Mouse (Mus musculus) limb, embryonic 14.5 days (tissue): ENCODE data around the gene Ptpn5. TPM values are rescaled to one million over a fixed set of nuclear protein-coding genes. Genes with fewer than 3 reads are reported as not detected.

Experiments
- ATAC-seq: fragments of 200-750 bp; cut with Nextera tagmentation; 2 replicates; pipeline ENCODE4 v1.8.0; 2017; ENCODE audit warnings: low read depth, moderate number of reproducible peaks, moderate TSS enrichment; ENCODE audit not compliant: low FRiP score
- DNase-seq: peaks from one replicate; pipeline ENCODE4 v3.0.0-alpha.2; 2015; ENCODE audit warnings: low spot score
- H3K27ac ChIP-seq: fragments of 300-500 bp; sonication (generic); replicated peaks from 2 replicates; pipeline ENCODE4 v1.5.1; 2014; ENCODE audit warnings: low read depth, mild to moderate bottlenecking, low read length, moderate library complexity, mixed read lengths
- H3K27me3 ChIP-seq: fragments of 300-500 bp; sonication (generic); 2 replicates; pipeline ENCODE4 v1.6.1; 2014; ENCODE audit warnings: low read length, mixed read lengths; ENCODE audit not compliant: control insufficient read depth, insufficient read depth
- H3K36me3 ChIP-seq: fragments of 300-500 bp; sonication (generic); 2 replicates; pipeline ENCODE4 v1.6.1; 2014; ENCODE audit warnings: mild to moderate bottlenecking, low read length, moderate library complexity, mixed read lengths; ENCODE audit not compliant: control insufficient read depth, insufficient read depth
- H3K4me1 ChIP-seq: fragments of 300-500 bp; sonication (generic); 2 replicates; pipeline ENCODE4 v1.6.1; 2014; ENCODE audit warnings: antibody characterized with exemption, low read length, mixed read lengths; ENCODE audit not compliant: control insufficient read depth, insufficient read depth
- H3K4me2 ChIP-seq: fragments of 300-500 bp; sonication (generic); replicated peaks from 2 replicates; pipeline ENCODE4 v1.6.1; 2014; ENCODE audit warnings: low read depth, mild to moderate bottlenecking, low read length, moderate library complexity; ENCODE audit not compliant: severe bottlenecking
- H3K4me3 ChIP-seq: fragments of 300-500 bp; sonication (generic); replicated peaks from 2 replicates; pipeline ENCODE4 v1.5.1; 2014; ENCODE audit warnings: low read length
- H3K9ac ChIP-seq: fragments of 300-500 bp; sonication (generic); 2 replicates; pipeline ENCODE4 v1.6.1; 2014; ENCODE audit warnings: mild to moderate bottlenecking, low read depth, low read length, moderate library complexity; ENCODE audit not compliant: severe bottlenecking
- H3K9me3 ChIP-seq: fragments of 300-500 bp; sonication (generic); 2 replicates; pipeline ENCODE4 v1.6.1; 2016; ENCODE audit warnings: low read length; ENCODE audit not compliant: control insufficient read depth
- POLR2A ChIP-seq: fragments of 200-500 bp; IDR thresholded peaks from 2 replicates; pipeline ENCODE4 v1.8.0; 2012; ENCODE audit warnings: inconsistent platforms, mild to moderate bottlenecking, moderate library complexity, borderline replicate concordance; ENCODE audit not compliant: insufficient read depth, insufficient read length; ENCODE audit errors: extremely low read depth
- WGBS: fragments of 180-500 bp; shearing (Covaris S2); extraction: QIAGEN DNeasy Blood & Tissue Kit; methylation state at CpG from one replicate; pipeline ENCODE4 v1.1.7; 2014; 5-methylcytosine and 5-hydroxymethylcytosine counted together
- polyA plus RNA-seq, 2 experiments: library from polyadenylated mRNA; depleted of rRNA in 1 of 2; stranded (reverse) in 1 of 2; unstranded in 1 of 2; fragments of >200 nt; fragmentation: Nextera tagmentation in 1 of 2; extraction: Ambion mirVana in 1 of 2; gene quantifications; 2 replicates each; pipeline versions ENCODE4 v1.2.1 to v1.2.3; 2012 to 2014

The Ptpn5 gene
- polyA plus RNA-seq, 2 experiments: 0.22 to 0.74 TPM

DNA sequence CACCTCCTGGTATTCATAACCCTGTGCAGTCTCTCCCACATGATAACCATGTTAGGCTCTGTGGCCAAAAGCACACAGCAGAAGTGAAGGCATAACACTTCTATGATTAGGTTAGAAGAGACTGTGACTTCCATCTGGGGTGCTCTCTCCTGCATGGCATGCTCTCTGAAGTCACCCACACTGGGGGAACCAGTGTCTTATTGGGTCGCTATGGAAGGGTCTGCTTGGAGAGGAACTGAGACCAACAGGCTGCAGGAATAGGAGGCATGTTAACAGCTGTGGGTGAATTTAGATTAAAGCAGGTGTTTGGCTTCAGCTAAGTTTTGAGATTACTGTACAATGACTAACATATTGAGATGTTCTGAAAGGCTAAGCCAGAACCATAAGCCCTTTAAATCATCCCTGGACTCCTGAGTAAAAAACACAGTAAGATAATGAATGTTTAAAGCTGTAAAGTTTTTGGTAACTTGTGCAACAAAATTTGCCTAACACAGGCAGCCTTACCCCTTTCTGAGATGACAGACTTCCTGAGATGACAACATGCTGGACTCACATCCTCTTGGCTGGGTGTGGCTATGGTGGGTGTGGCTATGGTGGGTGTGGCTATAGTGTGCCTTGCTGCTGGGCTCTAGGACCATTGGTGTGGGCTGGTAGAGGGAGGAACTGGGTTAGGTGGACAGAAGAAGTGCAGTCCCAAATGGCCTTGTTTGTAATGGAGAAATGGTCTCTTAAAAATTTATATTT lies 29.6 kb downstream of the Ptpn5 start:
- H3K4me3 ChIP-seq: no peak overlapping the region
- H3K4me1 ChIP-seq: no peaks in the 10 kb centered on the region
- no peak overlapping the region for H3K27ac ChIP-seq
- no peak overlapping the region for H3K9ac ChIP-seq
- TF ChIP-seq POLR2A: no peak
- 65% methylated on average over 1 of the region's 1 CpGs for WGBS
- H3K9me3 ChIP-seq: no peaks in the 10 kb centered on the region
- H3K4me2 ChIP-seq: no peak overlapping the region
- no peak for DNase-seq
- no peaks in the 10 kb centered on the region for H3K27me3 ChIP-seq
- no peak for ATAC-seq
- no peaks in the 10 kb centered on the region for H3K36me3 ChIP-seq

DNA sequence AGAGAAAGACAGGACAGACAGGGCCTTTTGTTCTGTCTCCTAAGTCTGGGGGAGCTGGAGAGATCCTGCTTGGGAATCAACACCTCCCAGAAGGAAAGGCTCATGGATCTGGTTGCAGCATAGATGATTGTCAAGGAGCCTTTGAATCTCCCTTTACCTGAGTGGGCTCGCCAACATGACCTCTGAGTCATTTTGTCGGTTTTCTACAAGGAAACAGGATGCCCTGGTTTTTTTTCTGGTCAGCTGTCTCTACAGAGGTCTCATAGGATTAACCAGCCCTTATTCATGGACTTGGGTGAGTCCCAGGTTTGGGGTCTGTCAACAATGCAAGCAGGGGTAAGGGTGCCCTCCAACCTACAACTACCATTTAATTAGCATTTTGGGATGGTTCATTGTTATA lies 30.5 kb downstream of the Ptpn5 start:
- Histone ChIP-seq H3K27me3 (no peaks in the 10 kb centered on the region), H3K9me3 (no peaks in the 10 kb centered on the region), H3K27ac (no peak overlapping the region), H3K4me3 (no peak overlapping the region), H3K4me1 (no peaks in the 10 kb centered on the region), H3K36me3 (no peaks in the 10 kb centered on the region), H3K4me2 (no peak overlapping the region), H3K9ac (no peak overlapping the region)
- 76% methylated on average over 2 of the region's 2 CpGs for WGBS
- TF ChIP-seq POLR2A: no peak
- ATAC-seq (no peak), DNase-seq (no peak)

- Histone ChIP-seq H3K4me1 (no peaks in the 10 kb centered on the region), H3K36me3 (no peaks in the 10 kb centered on the region), H3K27me3 (no peaks in the 10 kb centered on the region), H3K9me3 (no peaks in the 10 kb centered on the region), H3K4me3 (no peak overlapping the region), H3K4me2 (no peak overlapping the region), H3K27ac (no peak overlapping the region), H3K9ac (no peak overlapping the region)
- no peak for TF ChIP-seq POLR2A
- DNase-seq (no peak), ATAC-seq (no peak)
- WGBS: 70% methylated on average over 6 of the region's 6 CpGs
Observed at GRCm38 (mm10) chr7:47100615-47101014, 32.9 kb downstream of the Ptpn5 start.

DNA sequence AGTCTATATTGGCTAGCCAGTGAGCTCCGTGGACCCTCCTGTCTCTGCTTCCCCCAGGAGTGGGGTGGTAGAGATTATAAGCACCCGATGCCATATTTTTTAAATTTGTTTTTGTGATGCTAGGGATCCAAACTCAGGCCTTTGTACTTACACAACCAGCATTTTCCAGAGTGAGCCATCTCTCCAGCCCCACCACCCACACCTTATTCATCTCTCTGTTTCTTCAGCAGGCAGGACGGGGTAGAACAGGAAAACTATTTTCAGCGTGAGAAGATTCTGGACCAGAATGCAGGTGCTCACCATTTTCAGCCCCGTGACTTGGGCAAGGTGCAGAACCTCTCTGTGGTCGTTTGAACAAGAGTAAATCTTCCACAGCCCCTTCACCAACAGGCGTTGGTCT lies 34.2 kb downstream of the Ptpn5 start:
- Histone ChIP-seq H3K27me3 (no peaks in the 10 kb centered on the region), H3K4me2 (no peak overlapping the region), H3K4me1 (no peaks in the 10 kb centered on the region), H3K9me3 (no peaks in the 10 kb centered on the region), H3K36me3 (no peaks in the 10 kb centered on the region), H3K9ac (no peak overlapping the region), H3K4me3 (no peak overlapping the region), H3K27ac (no peak overlapping the region)
- TF ChIP-seq POLR2A: no peak
- DNase-seq (no peak), ATAC-seq (no peak)
- 86% methylated on average over 7 of the region's 7 CpGs for WGBS

DNA sequence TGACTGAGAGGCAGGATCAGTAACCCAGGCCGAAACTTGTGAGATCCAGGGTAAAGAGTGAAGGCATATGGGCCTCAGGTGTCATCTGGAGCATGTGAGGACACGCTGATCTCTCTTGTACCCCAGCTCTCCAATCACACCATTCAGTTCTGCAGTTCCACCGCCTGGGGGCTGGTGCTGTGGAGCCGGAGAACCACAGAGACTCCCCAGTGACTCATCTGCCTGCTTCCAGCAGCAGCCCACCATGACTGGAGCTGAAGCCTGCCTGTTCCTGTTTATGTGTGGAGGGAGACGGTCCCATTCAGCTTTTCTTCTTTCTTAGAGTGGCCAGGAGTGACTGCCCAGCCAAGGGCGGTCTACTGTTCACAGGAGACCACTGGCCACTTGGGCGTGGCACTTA lies 35.4 kb downstream of the Ptpn5 start:
- Histone ChIP-seq H3K27ac (no peak overlapping the region), H3K9ac (no peak overlapping the region), H3K4me1 (no peaks in the 10 kb centered on the region), H3K27me3 (no peaks in the 10 kb centered on the region), H3K9me3 (no peaks in the 10 kb centered on the region), H3K36me3 (no peaks in the 10 kb centered on the region), H3K4me3 (no peak overlapping the region), H3K4me2 (no peak overlapping the region)
- no peak for TF ChIP-seq POLR2A
- WGBS: 69% methylated on average over 7 of the region's 7 CpGs
- ATAC-seq (no peak), DNase-seq (no peak)
